Comparison of ENCODE assay signal across 8 mouse cellular contexts in the genomic region with DNA sequence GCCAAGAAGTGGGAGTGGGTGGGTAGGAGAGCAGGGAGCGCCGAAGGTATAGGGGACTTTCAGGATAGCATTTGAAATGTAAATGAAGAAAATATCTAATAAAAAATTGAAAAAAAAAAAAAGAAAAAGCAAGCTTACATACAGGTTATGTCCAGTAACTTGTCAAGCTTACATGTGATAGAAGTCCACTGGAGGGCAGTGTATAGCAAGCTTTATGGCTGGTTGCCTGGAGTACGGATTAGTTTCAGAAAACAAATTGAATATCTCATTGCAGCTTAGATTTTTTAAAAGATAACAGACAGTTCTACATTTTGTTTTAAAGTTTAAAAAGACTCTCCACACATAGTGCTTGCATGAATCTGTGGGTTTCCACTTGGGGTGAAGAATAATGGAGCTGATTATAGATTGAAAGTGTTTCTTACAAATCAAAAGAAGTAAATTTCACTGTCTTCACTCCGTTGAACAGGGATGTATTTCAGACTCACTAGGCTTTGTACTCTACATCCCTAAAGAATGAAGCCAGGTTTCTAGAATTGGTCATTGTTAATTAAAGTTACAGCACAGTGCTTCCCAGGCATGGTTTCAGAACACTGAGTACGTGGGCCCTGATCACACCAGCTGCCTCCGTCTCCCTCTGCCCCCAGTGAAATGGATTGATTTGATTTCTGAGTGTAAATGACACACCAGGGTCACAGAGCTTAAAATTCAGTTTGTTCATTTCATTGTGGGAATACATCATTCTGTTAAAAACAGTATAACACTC.
DNase-seq lines count a peak whose midpoint lies in the region; ATAC-seq and TF ChIP-seq lines count a peak whose summit lies in the region.

No protein-coding gene starts in this region.

- H3K4me1 ChIP-seq in heart, postnatal 0 days (ENCODE audit: control insufficient read depth, insufficient read depth): no peaks in the 10 kb centered on the region
- no peaks in the 10 kb centered on the region for H3K4me1 ChIP-seq in heart, embryonic 11.5 days (ENCODE audit: control insufficient read depth, insufficient read depth, low read length)
- H3K4me1 ChIP-seq in neural tube, embryonic 14.5 days (ENCODE audit: control insufficient read depth, insufficient read depth, low read length): no peaks in the 10 kb centered on the region

- WGBS in heart, postnatal 0 days: 73% methylated on average over 6 of the region's 6 CpGs
- WGBS in heart, embryonic 11.5 days (ENCODE audit: insufficient replicate concordance): 70% methylated on average over 6 of the region's 6 CpGs
- WGBS in neural tube, embryonic 14.5 days: 60% methylated on average over 6 of the region's 6 CpGs

- H3K27me3 ChIP-seq in heart, postnatal 0 days (ENCODE audit: control insufficient read depth, insufficient read depth, low read length): no peaks in the 10 kb centered on the region
- no peaks in the 10 kb centered on the region for H3K27me3 ChIP-seq in heart, embryonic 11.5 days (ENCODE audit: control insufficient read depth, insufficient read depth, low read length)
- H3K27me3 ChIP-seq in neural tube, embryonic 14.5 days (ENCODE audit: control insufficient read depth, insufficient read depth, low read length): no peaks in the 10 kb centered on the region

- no peak overlapping the region for H3K4me3 ChIP-seq in heart, postnatal 0 days (ENCODE audit: low read depth, low read length)
- H3K4me3 ChIP-seq in heart, embryonic 11.5 days (ENCODE audit: low read depth, low read length): no peak overlapping the region
- no peak overlapping the region for H3K4me3 ChIP-seq in neural tube, embryonic 14.5 days (ENCODE audit: low read depth, low read length)

- no peak overlapping the region for H3K9ac ChIP-seq in heart, postnatal 0 days (replicated peaks; ENCODE audit: low read depth, low read length)
- H3K9ac ChIP-seq in heart, embryonic 11.5 days (ENCODE audit: low read depth, low read length): no peak overlapping the region
- no peak overlapping the region for H3K9ac ChIP-seq in neural tube, embryonic 14.5 days (replicated peaks; ENCODE audit: low read depth, low read length)

- H3K9me3 ChIP-seq in heart, postnatal 0 days (replicated peaks; ENCODE audit: control insufficient read depth, low read length): 0 out of 2 replicates have a peak, but pooled peaks cover 4% of the 10 kb centered on the region
- no peaks in the 10 kb centered on the region for H3K9me3 ChIP-seq in heart, embryonic 11.5 days (replicated peaks; ENCODE audit: control insufficient read depth, low read length)
- H3K9me3 ChIP-seq in neural tube, embryonic 14.5 days (ENCODE audit: control insufficient read depth, low read length): peaks cover 2% of the 10 kb centered on the region; the same call in 1 of the 2 replicates

- no peak for ATAC-seq in heart, postnatal 0 days (ENCODE audit: insufficient read depth, low read depth)
- no peak for ATAC-seq in heart, embryonic 11.5 days (replicated peaks; ENCODE audit: insufficient number of reproducible peaks, low FRiP score, low TSS enrichment)
- ATAC-seq in neural tube, embryonic 14.5 days (ENCODE audit: low read depth): peak; percentile 70; the same call in 1 of the 2 replicates

- no peak overlapping the region for H3K27ac ChIP-seq in heart, postnatal 0 days (ENCODE audit: low read depth)
- no peak overlapping the region for H3K27ac ChIP-seq in heart, embryonic 11.5 days (ENCODE audit: low read depth, low read length)
- no peak overlapping the region for H3K27ac ChIP-seq in neural tube, embryonic 14.5 days (ENCODE audit: low read depth, low read length)

- H3K4me2 ChIP-seq in heart, postnatal 0 days (ENCODE audit: low read depth, low read length): no peak overlapping the region
- H3K4me2 ChIP-seq in heart, embryonic 11.5 days: no peak overlapping the region
- H3K4me2 ChIP-seq in neural tube, embryonic 14.5 days (ENCODE audit: low read depth, low read length): no peak overlapping the region

- peak; percentile 16 for DNase-seq in heart, postnatal 0 days (ENCODE audit: low spot score)
- peak; percentile 55 for DNase-seq in ZHBTc4 (ENCODE audit: low read depth, low spot score)
- peak; percentile 42 for DNase-seq in forelimb bud, embryonic 11.5 days (ENCODE audit: low read depth, low spot score)
- peak; percentile 41 to 53 for DNase-seq in layer of hippocampus, postnatal 10 days (ENCODE audit: low spot score in 2 of 2)
- no peak for DNase-seq in ovary, adult 18-20 months (ENCODE audit: low spot score)
- DNase-seq in thymus, postnatal 25 days: no peak

- peak; percentile 62 for TF ChIP-seq CTCF in heart, postnatal 0 days (IDR thresholded peaks at IDR 0.05; ENCODE audit: low read depth)

- no peaks in the 10 kb centered on the region for H3K36me3 ChIP-seq in heart, postnatal 0 days (replicated peaks; ENCODE audit: control insufficient read depth, insufficient read depth, low read length)
- no peaks in the 10 kb centered on the region for H3K36me3 ChIP-seq in heart, embryonic 11.5 days (ENCODE audit: control insufficient read depth, insufficient read depth, low read length)
- H3K36me3 ChIP-seq in neural tube, embryonic 14.5 days (ENCODE audit: control insufficient read depth, insufficient read depth, low read length): no peaks in the 10 kb centered on the region

- TF ChIP-seq EP300 in heart, postnatal 0 days (IDR thresholded peaks at IDR 0.05; ENCODE audit: low read depth): no peak

Comparison
In these comparisons a context has a peak if more than half of its experiments do, and no peak if none do; other contexts are left out.
1. DNase-seq: peak in heart, postnatal 0 days (single experiment), ZHBTc4 (single experiment), forelimb bud, embryonic 11.5 days (single experiment) and layer of hippocampus, postnatal 10 days (2 of 2); none in ovary, adult 18-20 months (single experiment) and thymus, postnatal 25 days (single experiment).